Mouse (Mus musculus) embryonic fibroblast, embryonic 13.5 days (primary cell): ENCODE results near the gene Dgki. TPM values are rescaled to one million over a fixed set of nuclear protein-coding genes. Genes with fewer than 3 reads are reported as not detected.

ENCODE experiments used
- H3K27ac ChIP-seq: 2 replicates; pipeline ENCODE4 v1.5.1; 2012; ENCODE audit warnings: low read length, control low read depth, inconsistent platforms; ENCODE audit not compliant: insufficient read depth
- H3K4me1 ChIP-seq: 2 replicates; pipeline ENCODE4 v1.6.1; 2011; ENCODE audit warnings: low read length; ENCODE audit not compliant: control insufficient read depth, insufficient read depth
- H3K4me3 ChIP-seq: 2 replicates; pipeline ENCODE4 v1.5.1; 2011; ENCODE audit warnings: mild to moderate bottlenecking, control low read depth, low read length; ENCODE audit not compliant: insufficient read depth
- CTCF ChIP-seq: IDR thresholded peaks from 2 replicates; pipeline ENCODE4 v1.5.1; 2011; ENCODE audit warnings: mild to moderate bottlenecking, control low read depth, low read length, moderate library complexity, borderline replicate concordance; ENCODE audit not compliant: insufficient read depth
- POLR2A ChIP-seq: IDR thresholded peaks from 2 replicates; pipeline ENCODE4 v1.6.1; 2011; ENCODE audit warnings: low read depth, mild to moderate bottlenecking, control low read depth, low read length, moderate library complexity
- polyA plus RNA-seq: library from polyadenylated mRNA; stranded (reverse); fragments of >200 nt; gene quantifications from 2 replicates; pipeline ENCODE4 v1.2.4, GENCODE M21; 2011; ENCODE audit warnings: low read depth; ENCODE audit not compliant: missing spikeins, insufficient read length

Gene Dgki
- 0.25 and 0.33 TPM in 2 replicates for polyA plus RNA-seq

DNA sequence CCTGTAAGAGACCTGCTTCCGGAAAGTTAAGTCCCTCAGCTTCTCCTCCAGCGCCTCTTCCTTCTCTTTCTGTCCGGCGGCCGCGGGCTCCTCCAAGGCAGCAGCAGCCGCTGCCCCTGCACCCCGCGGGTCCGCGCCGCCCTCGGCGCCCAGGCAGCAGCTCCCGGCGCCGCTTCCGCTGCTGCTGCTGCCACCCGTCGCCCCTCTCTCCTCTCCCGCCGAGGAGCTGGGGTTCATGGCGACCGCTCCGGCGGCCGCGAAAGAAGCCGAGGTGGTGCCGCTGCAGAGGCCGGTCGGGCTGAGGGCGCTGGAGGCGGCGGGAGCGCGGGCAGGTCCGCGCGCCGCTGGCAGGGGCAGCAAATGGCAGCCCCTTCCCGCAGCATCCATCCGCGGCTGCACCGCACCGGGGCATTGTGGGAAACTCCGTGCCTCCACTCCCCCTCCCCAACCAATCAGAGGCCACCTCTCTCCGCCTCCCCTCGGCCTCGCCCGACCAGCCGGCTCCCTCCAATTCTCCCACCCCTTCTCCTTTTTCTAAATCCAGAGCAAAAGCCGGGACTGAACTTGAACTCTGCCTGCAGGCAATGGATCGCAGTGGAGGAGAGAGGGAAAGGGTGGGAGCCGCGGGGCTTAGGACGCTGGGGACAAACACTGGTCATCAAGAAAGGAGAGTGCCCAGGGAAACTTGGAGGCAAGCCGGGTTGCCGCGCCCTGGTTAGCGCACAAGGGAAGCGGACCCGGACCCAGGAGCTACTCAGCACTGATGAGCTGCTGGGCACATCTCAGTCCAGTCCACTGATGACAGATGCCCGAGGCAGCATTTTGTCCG lies at the start of gene Dgki:
Gene Dgki, minus strand, starts transcription at position 623 of the 829 bp plus-strand sequence.
- no peaks in the 10 kb centered on the region for H3K4me1 ChIP-seq
- peak within 1 kb of the TSS; percentile 43 for H3K4me3 ChIP-seq
- TF ChIP-seq CTCF: no peak
- no peak within 1 kb of the TSS for H3K27ac ChIP-seq

DNA sequence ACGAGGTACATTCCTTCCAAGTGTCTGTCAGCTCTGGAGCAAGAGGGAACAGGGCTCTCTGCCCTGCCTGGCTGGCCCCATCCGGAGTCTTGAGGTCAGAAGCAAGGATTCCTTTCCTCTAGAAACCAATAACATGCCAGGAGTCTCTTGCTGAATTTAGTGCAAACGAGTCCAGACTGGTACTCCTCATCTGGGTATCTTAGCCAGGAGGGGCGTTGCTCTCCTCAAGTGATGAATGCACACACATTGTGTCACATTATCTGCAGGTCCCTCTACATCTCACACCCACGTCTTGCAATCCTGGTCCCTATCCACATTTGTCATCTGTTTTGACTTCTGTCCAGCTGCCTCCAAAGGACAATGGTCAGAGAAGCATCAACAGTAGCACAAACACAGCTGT lies 47.6 kb upstream of the Dgki start:
- TF ChIP-seq POLR2A (no peak), CTCF (no peak)
- H3K4me3 ChIP-seq: no peak overlapping the region

DNA sequence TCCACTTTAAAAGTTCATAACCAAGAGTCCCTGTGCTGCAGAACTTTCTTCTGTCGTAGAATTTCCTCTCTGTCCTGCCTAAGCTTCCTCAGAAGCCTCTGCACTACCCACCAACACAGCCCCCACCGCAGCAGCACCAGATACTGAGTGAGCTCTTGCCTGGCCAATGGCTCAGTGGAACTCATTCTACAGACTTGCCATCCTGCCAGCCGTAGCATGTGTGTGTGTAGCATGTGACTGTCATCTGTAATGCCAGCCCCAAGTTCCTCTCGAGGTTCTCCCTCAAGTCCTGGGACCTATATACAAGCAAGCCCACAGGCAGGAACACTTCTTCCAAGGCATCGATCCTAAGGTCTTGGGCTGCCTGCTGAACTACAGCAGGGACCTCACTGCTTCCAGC lies 38.1 kb upstream of the Dgki start:
- H3K27ac ChIP-seq: peak overlapping the region; percentile 3
- H3K4me3 ChIP-seq: no peak overlapping the region
- TF ChIP-seq CTCF: no peak
- no peak for TF ChIP-seq POLR2A
- H3K4me1 ChIP-seq: no peaks in the 10 kb centered on the region

More for the DNA sequence above, 47.6 kb upstream of the Dgki start:
- Histone ChIP-seq H3K27ac (no peak overlapping the region), H3K4me1 (no peaks in the 10 kb centered on the region)

DNA sequence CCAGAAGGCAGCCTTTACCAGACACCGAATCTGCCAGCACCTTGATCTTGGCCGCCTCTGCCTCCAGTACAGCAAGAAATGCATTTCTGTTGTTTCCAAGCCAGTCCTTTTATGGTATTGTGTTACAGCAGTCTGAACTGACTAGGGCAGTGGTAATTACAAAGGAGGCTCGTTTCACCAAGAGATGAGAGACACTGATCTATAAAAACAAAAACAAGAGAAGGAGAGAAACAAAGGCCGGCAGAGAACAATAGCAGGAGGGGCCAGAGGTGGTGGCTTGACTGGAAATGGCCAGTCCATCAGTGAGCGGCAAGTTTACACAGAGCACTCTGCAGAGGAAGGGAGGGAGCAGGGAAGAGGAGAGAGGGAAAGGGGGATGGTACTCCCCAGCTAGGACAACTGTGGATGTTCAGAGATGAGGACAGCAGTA lies 36.9 kb upstream of the Dgki start:
- peak overlapping the region; percentile 93 for H3K27ac ChIP-seq
- H3K4me3 ChIP-seq: no peak overlapping the region
- no peak for TF ChIP-seq POLR2A
- TF ChIP-seq CTCF: no peak
- H3K4me1 ChIP-seq: no peaks in the 10 kb centered on the region

DNA sequence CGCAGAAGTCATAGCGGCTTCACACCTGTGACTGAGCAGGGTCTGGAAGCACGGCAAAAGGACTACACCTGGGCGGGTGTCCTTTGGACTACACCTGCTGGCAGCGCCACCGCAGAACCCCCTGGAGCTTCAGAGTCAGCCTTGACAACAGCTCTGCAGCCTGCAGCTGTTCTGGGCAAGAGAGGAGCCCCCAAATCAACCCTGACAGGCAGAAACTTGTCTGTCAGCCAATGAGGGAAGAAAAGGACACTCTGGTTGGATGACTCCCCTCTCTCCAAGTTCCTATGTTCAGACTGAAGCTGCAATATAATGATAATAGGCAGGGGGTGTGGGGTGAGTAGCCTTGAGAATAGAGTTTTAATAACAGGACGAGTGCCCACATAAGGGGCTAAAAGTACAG lies 36.4 kb upstream of the Dgki start:
- no peak overlapping the region for H3K4me3 ChIP-seq
- H3K27ac ChIP-seq: peak overlapping the region; percentile 93; the same call in 1 of the 2 replicates
- TF ChIP-seq CTCF (no peak), POLR2A (no peak)
- H3K4me1 ChIP-seq: 0 out of 2 replicates have a peak, but pooled peaks cover 2% of the 10 kb centered on the region

DNA sequence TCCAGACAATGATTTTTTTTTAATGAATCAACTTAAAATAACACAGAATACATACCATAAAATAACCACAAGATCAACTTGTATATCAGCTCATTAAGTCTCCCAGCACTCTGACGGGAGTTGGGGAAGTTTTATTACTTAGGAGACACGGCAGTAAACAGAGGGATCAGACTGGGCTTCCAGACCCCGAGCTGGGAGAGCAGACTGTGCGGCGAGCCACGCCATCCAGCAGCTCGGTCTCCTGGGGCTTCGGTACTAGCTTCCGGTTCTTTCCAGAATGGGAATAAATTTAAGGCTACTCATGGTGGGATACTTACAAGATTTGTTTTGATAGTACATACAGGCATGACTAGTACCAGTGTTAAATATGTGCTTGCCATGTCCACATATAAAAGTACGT lies 32.9 kb upstream of the Dgki start:
- no peak overlapping the region for H3K27ac ChIP-seq
- H3K4me3 ChIP-seq: no peak overlapping the region
- no peak for TF ChIP-seq POLR2A
- no peak for TF ChIP-seq CTCF
- H3K4me1 ChIP-seq: 0 out of 2 replicates have a peak, but pooled peaks cover 2% of the 10 kb centered on the region

DNA sequence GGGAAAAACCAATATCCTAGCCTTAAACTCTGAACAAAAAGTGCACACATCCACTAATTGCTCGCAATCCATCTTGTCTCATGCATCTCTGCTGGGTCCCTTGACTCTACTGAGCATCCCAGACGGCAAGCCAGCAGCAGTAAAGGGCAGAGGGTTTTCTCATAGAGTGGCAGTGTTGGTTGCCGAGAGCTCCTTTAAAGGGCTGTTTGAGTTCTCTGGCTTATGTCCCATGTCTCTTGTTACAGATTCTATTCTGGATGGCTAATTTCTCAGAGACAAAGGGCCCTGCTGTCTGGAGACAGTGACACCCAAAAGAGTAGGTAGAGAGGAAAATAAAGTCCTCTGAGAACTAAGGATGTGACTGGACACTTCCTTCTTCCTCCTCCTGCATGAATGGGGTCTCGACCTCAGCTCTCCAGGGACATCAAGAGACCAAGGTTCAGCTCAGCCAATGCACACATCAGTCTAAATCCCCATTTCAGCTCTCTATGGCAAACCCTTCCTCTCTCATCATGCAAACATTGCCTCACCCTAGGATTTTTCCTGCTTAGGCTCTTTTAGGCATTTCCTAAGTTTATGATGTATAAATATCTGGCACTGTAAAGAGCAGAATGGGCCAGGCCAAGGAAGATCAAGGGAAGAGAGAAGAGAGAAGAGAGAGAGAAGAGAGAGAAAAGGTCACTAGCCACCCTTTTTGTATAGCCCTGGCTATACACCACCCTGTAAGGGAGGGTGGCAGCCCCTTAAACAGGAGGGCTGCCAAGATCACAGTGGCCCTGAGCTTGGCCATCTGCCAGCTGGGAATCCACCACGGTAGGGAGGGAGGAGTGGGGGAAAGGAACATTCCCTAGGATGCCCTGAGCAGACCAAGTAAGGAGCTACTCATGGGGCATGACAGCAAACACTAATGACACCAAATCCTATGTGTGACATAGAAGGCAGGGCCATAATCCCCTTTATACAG lies 30.2 kb upstream of the Dgki start:
- H3K27ac ChIP-seq: no peak overlapping the region
- 0 out of 2 replicates have a peak, but pooled peaks cover 2% of the 10 kb centered on the region for H3K4me1 ChIP-seq
- TF ChIP-seq POLR2A (no peak), CTCF (no peak)
- H3K4me3 ChIP-seq: no peak overlapping the region

DNA sequence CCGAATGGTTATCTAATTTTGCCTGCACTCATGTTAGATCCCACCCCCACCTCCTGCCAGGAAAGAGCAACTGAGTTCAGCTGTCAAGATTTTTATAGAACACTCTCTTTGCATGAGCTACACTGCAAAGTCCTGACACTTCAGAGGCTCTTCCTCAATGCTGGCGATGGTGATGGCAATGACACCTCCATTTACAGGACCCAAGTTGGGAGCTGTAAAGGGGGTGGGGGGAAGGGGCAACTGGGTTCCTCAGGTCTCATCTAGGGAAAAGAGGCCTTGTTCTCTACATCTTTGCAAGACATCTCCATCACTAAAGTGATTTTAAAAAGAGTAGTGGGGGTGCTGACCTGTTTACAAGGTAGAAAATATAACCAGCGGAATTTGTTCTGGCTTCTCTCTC lies 29.4 kb upstream of the Dgki start:
- Histone ChIP-seq H3K4me3 (no peak overlapping the region), H3K27ac (no peak overlapping the region), H3K4me1 (0 out of 2 replicates have a peak, but pooled peaks cover 2% of the 10 kb centered on the region)
- TF ChIP-seq POLR2A (no peak), CTCF (no peak)

DNA sequence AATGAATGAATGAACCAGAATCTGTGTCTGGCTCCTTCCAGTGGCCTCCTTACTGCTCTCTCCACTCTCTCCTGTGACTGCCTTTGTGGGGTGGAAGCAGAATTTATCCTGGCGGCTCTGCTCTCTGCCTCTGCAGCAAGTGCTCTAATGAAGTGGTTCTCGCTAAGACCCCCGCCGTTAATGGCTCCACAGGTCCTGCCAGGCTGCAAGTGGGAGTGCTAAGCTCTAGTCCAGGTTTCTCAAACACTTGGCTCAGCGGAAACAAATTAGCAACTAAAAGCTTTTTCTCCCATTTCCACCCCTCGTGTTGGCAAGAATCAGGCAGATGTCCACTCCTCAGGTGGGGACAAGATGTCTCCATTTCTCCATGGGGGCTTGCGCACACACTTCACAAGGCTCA lies 28.7 kb upstream of the Dgki start:
- 0 out of 2 replicates have a peak, but pooled peaks cover 2% of the 10 kb centered on the region for H3K4me1 ChIP-seq
- no peak for TF ChIP-seq POLR2A
- no peak for TF ChIP-seq CTCF
- H3K27ac ChIP-seq: no peak overlapping the region
- H3K4me3 ChIP-seq: no peak overlapping the region

DNA sequence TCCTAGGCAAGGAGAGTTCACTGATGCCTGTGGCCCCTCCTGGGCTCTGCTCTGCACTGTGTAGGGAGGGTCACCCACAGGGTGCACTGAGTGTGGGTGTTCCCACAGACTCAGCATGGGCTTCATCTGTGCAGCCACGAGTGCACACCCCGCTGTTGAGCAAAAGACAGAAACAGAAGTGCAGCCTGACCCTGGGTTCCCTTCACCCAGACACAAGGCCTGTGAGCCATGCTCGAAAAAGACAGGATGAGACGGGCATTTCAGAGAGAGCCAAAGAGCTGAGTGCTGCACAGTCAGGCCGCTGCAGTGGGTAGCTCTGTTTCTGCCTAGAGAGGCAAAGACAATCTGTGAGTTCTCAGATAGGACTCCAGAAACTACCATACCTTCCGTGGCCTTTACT lies 27.5 kb upstream of the Dgki start:
- Histone ChIP-seq H3K4me1 (0 out of 2 replicates have a peak, but pooled peaks cover 2% of the 10 kb centered on the region), H3K4me3 (no peak overlapping the region), H3K27ac (no peak overlapping the region)
- TF ChIP-seq CTCF (no peak), POLR2A (no peak)

DNA sequence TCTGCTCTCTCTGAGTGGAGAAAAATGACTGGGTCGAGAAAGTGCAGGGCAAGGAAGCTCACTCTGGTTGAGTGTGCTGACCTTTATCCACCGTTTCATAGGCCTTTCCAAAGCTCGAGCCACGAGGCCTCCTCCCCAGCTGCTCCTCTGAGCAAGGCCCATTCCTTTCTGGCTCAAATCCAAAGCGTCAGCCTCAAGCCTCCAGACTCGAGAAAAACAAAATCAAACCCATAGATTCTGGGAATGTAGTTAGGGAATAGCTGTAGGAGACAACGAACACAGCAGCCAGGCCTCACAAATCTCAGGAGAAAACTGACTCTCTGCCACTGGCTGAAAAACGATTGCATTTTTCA lies 26.6 kb upstream of the Dgki start:
- Histone ChIP-seq H3K4me1 (0 out of 2 replicates have a peak, but pooled peaks cover under 1% of the 10 kb centered on the region), H3K4me3 (no peak overlapping the region), H3K27ac (no peak overlapping the region)
- no peak for TF ChIP-seq POLR2A
- TF ChIP-seq CTCF: no peak
